Mouse (Mus musculus): Measurements from ENCODE around the gene Sqstm1. TPM values are rescaled to one million over a fixed set of nuclear protein-coding genes. Genes with fewer than 3 reads are reported as not detected.

Gene Sqstm1
- polyA plus RNA-seq, 1 experiment from 2014 or later = 226 TPM

- H3K4me1 ChIP-seq (ENCODE audit: control insufficient read depth in 2 of 2, insufficient read depth in 2 of 2, low read length in 2 of 2) = no peaks in the 10 kb centered on the region; a peak in 1 of 4 replicates
- H3K9me3 ChIP-seq (ENCODE audit: control insufficient read depth, low read length) = no peaks in the 10 kb centered on the region
- no peak overlapping the region for H3K27ac ChIP-seq (replicated peaks in 1 of 2; ENCODE audit: control insufficient read depth in 1 of 2, insufficient read depth in 1 of 2, low read depth in 2 of 2, low read length in 2 of 2)
- H3K4me2 ChIP-seq (ENCODE audit: low read length) = no peak overlapping the region
- H3K4me3 ChIP-seq (ENCODE audit: control insufficient read depth in 1 of 2, insufficient read depth in 1 of 2, low read depth in 1 of 2, low read length in 2 of 2) = no peak overlapping the region
- H3K27me3 ChIP-seq (ENCODE audit: control insufficient read depth, insufficient read depth, low read length) = no peaks in the 10 kb centered on the region
- peaks cover 19% of the 10 kb centered on the region for H3K36me3 ChIP-seq (ENCODE audit: control insufficient read depth, insufficient read depth, low read length)
- no peak overlapping the region for H3K9ac ChIP-seq (ENCODE audit: low read length)
- WGBS = 73% methylated on average over 7 of the region's 7 CpGs
- no peak for ATAC-seq (ENCODE audit: insufficient number of reproducible peaks, insufficient read depth, low FRiP score, low read depth)
Measured at GRCm38 (mm10) chr11:50194070-50194469, 16.6 kb downstream of the Sqstm1 start.

- Histone ChIP-seq H3K36me3 (ENCODE audit: control insufficient read depth, insufficient read depth, low read length) (peaks cover 9% of the 10 kb centered on the region), H3K27me3 (ENCODE audit: control insufficient read depth, insufficient read depth, low read length) (no peaks in the 10 kb centered on the region), H3K27ac (replicated peaks in 1 of 2; ENCODE audit: control insufficient read depth in 1 of 2, insufficient read depth in 1 of 2, low read depth in 2 of 2, low read length in 2 of 2) (no peak overlapping the region), H3K9me3 (ENCODE audit: control insufficient read depth, low read length) (no peaks in the 10 kb centered on the region), H3K9ac (ENCODE audit: low read length) (no peak overlapping the region), H3K4me2 (ENCODE audit: low read length) (no peak overlapping the region), H3K4me3 (ENCODE audit: control insufficient read depth in 1 of 2, insufficient read depth in 1 of 2, low read depth in 1 of 2, low read length in 2 of 2) (no peak overlapping the region), H3K4me1 (ENCODE audit: control insufficient read depth in 2 of 2, insufficient read depth in 2 of 2, low read length in 2 of 2) (no peaks in the 10 kb centered on the region; a peak in 1 of 4 replicates)
- ATAC-seq (ENCODE audit: insufficient number of reproducible peaks, insufficient read depth, low FRiP score, low read depth) = no peak
- WGBS = 93% methylated on average over 3 of the region's 3 CpGs
Measured at GRCm38 (mm10) chr11:50192278-50192677, 18.3 kb downstream of the Sqstm1 start.

DNA sequence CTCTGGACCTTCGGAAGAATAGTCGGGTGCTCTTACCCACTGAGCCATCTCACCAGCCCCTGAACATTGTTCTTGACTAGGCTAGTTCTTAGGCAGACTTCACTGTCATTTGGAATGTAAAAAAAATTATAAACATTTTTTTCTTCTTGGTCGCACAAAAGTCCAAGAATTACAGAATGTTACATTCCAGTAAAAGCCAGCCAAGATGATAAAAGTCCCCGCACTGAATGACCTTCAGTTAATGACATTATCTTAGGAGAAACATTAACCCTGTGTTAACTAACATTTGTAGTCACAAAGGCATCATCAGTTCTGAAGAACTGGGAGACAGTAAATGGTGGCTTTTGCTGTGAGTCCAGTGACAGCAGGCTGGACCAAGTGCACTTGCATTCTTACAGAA lies 20.3 kb downstream of the Sqstm1 start:
- 67% methylated on average over 4 of the region's 4 CpGs for WGBS
- H3K4me2 ChIP-seq (ENCODE audit: low read length) = no peak overlapping the region
- no peak for ATAC-seq (ENCODE audit: insufficient number of reproducible peaks, insufficient read depth, low FRiP score, low read depth)

GRCm38 (mm10) chr11:50188682-50189081 lies 21.9 kb downstream of the Sqstm1 start:
- 79% methylated on average over 7 of the region's 7 CpGs for WGBS
- no peak overlapping the region for H3K9ac ChIP-seq (ENCODE audit: low read length)
- H3K27ac ChIP-seq (replicated peaks in 1 of 2; ENCODE audit: control insufficient read depth in 1 of 2, insufficient read depth in 1 of 2, low read depth in 2 of 2, low read length in 2 of 2) = no peak overlapping the region
- H3K27me3 ChIP-seq (ENCODE audit: control insufficient read depth, insufficient read depth, low read length) = no peaks in the 10 kb centered on the region
- no peak for ATAC-seq (ENCODE audit: insufficient number of reproducible peaks, insufficient read depth, low FRiP score, low read depth)
- H3K4me3 ChIP-seq (ENCODE audit: control insufficient read depth in 1 of 2, insufficient read depth in 1 of 2, low read depth in 1 of 2, low read length in 2 of 2) = no peak overlapping the region
- H3K4me2 ChIP-seq (ENCODE audit: low read length) = no peak overlapping the region
- H3K9me3 ChIP-seq (ENCODE audit: control insufficient read depth, low read length) = no peaks in the 10 kb centered on the region
- peaks cover 6% of the 10 kb centered on the region for H3K36me3 ChIP-seq (ENCODE audit: control insufficient read depth, insufficient read depth, low read length)
- H3K4me1 ChIP-seq (ENCODE audit: control insufficient read depth in 2 of 2, insufficient read depth in 2 of 2, low read length in 2 of 2) = peaks cover 2 to 5% of the 10 kb centered on the region in 2 experiments; a peak in 2 of 4 replicates

More for the DNA sequence above, 20.3 kb downstream of the Sqstm1 start:
- H3K27me3 ChIP-seq (ENCODE audit: control insufficient read depth, insufficient read depth, low read length) = no peaks in the 10 kb centered on the region
- H3K36me3 ChIP-seq (ENCODE audit: control insufficient read depth, insufficient read depth, low read length) = peaks cover 6% of the 10 kb centered on the region
- H3K27ac ChIP-seq (replicated peaks in 1 of 2; ENCODE audit: control insufficient read depth in 1 of 2, insufficient read depth in 1 of 2, low read depth in 2 of 2, low read length in 2 of 2) = no peak overlapping the region
- H3K4me1 ChIP-seq (ENCODE audit: control insufficient read depth in 2 of 2, insufficient read depth in 2 of 2, low read length in 2 of 2) = no peaks in the 10 kb centered on the region; a peak in 1 of 4 replicates
- H3K9ac ChIP-seq (ENCODE audit: low read length) = no peak overlapping the region
- H3K4me3 ChIP-seq (ENCODE audit: control insufficient read depth in 1 of 2, insufficient read depth in 1 of 2, low read depth in 1 of 2, low read length in 2 of 2) = no peak overlapping the region
- H3K9me3 ChIP-seq (ENCODE audit: control insufficient read depth, low read length) = no peaks in the 10 kb centered on the region

DNA sequence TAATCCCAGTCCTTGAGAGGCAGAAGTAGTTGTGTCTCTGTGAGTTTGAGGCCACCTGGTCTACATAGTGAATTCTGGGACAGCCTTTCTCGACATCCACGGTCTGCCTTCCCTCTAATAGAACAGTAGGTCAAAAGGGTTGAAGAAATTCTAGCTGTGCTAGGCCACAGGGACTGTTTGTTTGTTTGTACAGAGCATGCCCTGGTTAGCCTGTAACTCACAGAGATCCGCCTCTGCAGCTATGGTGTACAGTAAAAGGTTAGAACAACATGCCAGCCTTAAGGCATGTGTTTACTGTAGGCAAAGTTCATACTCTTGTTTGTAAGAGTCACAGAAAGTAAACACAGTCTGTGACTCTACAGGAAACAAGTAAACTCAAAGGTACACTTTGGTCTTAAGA lies 25.8 kb downstream of the Sqstm1 start:
- Histone ChIP-seq H3K4me2 (ENCODE audit: low read length) (no peak overlapping the region), H3K27me3 (ENCODE audit: control insufficient read depth, insufficient read depth, low read length) (no peaks in the 10 kb centered on the region), H3K4me1 (ENCODE audit: control insufficient read depth in 2 of 2, insufficient read depth in 2 of 2, low read length in 2 of 2) (peaks cover 4 to 12% of the 10 kb centered on the region in 2 experiments; a peak in 3 of 4 replicates), H3K9ac (ENCODE audit: low read length) (no peak overlapping the region), H3K36me3 (ENCODE audit: control insufficient read depth, insufficient read depth, low read length) (peaks cover 6% of the 10 kb centered on the region), H3K27ac (replicated peaks in 1 of 2; ENCODE audit: control insufficient read depth in 1 of 2, insufficient read depth in 1 of 2, low read depth in 2 of 2, low read length in 2 of 2) (no peak overlapping the region), H3K4me3 (ENCODE audit: control insufficient read depth in 1 of 2, insufficient read depth in 1 of 2, low read depth in 1 of 2, low read length in 2 of 2) (no peak overlapping the region), H3K9me3 (ENCODE audit: control insufficient read depth, low read length) (no peaks in the 10 kb centered on the region)
- 85% methylated on average over 3 of the region's 3 CpGs for WGBS
- ATAC-seq (ENCODE audit: insufficient number of reproducible peaks, insufficient read depth, low FRiP score, low read depth) = no peak

- Histone ChIP-seq H3K27ac (replicated peaks in 1 of 2; ENCODE audit: control insufficient read depth in 1 of 2, insufficient read depth in 1 of 2, low read depth in 2 of 2, low read length in 2 of 2) (peak overlapping the region; percentile 10 to 14; a peak in 1 of 4 replicates), H3K36me3 (ENCODE audit: control insufficient read depth, insufficient read depth, low read length) (peaks cover 13% of the 10 kb centered on the region), H3K9ac (ENCODE audit: low read length) (no peak overlapping the region), H3K4me1 (ENCODE audit: control insufficient read depth in 2 of 2, insufficient read depth in 2 of 2, low read length in 2 of 2) (peaks cover 4 to 12% of the 10 kb centered on the region in 2 experiments; a peak in 3 of 4 replicates), H3K4me2 (ENCODE audit: low read length) (no peak overlapping the region), H3K9me3 (ENCODE audit: control insufficient read depth, low read length) (no peaks in the 10 kb centered on the region), H3K4me3 (ENCODE audit: control insufficient read depth in 1 of 2, insufficient read depth in 1 of 2, low read depth in 1 of 2, low read length in 2 of 2) (no peak overlapping the region), H3K27me3 (ENCODE audit: control insufficient read depth, insufficient read depth, low read length) (no peaks in the 10 kb centered on the region)
- WGBS = 77% methylated on average over 4 of the region's 4 CpGs
- ATAC-seq (ENCODE audit: insufficient number of reproducible peaks, insufficient read depth, low FRiP score, low read depth) = no peak
Measured at GRCm38 (mm10) chr11:50182702-50183101, 27.9 kb downstream of the Sqstm1 start.

- Histone ChIP-seq H3K4me3 (ENCODE audit: control insufficient read depth in 1 of 2, insufficient read depth in 1 of 2, low read depth in 1 of 2, low read length in 2 of 2) (no peak overlapping the region), H3K27ac (replicated peaks in 1 of 2; ENCODE audit: control insufficient read depth in 1 of 2, insufficient read depth in 1 of 2, low read depth in 2 of 2, low read length in 2 of 2) (no peak overlapping the region), H3K36me3 (ENCODE audit: control insufficient read depth, insufficient read depth, low read length) (peaks cover 17% of the 10 kb centered on the region), H3K4me1 (ENCODE audit: control insufficient read depth in 2 of 2, insufficient read depth in 2 of 2, low read length in 2 of 2) (peaks cover 4 to 13% of the 10 kb centered on the region in 2 experiments; a peak in 3 of 4 replicates), H3K9me3 (ENCODE audit: control insufficient read depth, low read length) (no peaks in the 10 kb centered on the region), H3K27me3 (ENCODE audit: control insufficient read depth, insufficient read depth, low read length) (no peaks in the 10 kb centered on the region), H3K4me2 (ENCODE audit: low read length) (no peak overlapping the region), H3K9ac (ENCODE audit: low read length) (no peak overlapping the region)
- ATAC-seq (ENCODE audit: insufficient number of reproducible peaks, insufficient read depth, low FRiP score, low read depth) = no peak
- 71% methylated on average over 6 of the region's 6 CpGs for WGBS
Measured at GRCm38 (mm10) chr11:50180478-50181231, 30.0 kb downstream of the Sqstm1 start.

All from heart, embryonic 14.5 days (tissue).